Mouse (Mus musculus) ZHBTc4 (cell line): ENCODE results near the gene Gpr142.

Experiments
- DNase-seq: peaks from one replicate; pipeline ENCODE4 v3.0.0-alpha.2; 2011; ENCODE audit warnings: low read depth, low spot score

The Gpr142 gene

DNA sequence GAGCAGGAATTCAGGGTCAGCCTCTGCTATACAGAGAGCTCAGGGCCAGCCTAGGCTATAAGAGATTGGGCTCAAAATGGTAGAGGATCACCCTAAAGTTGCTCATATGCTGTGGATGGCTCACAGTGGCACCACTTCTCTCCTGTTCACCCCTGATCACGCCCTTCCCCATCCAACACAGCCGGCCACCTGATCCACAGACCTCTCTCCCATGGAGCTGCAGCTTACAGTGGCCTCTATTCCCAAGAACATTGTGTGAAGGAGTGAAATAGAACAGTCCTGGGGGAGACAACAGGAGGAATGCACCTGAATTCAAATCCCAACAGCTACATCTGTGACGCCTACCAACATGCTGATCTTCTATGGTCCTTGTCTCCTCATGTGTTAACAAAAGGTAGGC lies at the start of gene Gpr142:
TSS of gene Gpr142 (plus strand) at position 301 of the 400 bp plus-strand sequence.
- DNase-seq: no peak

DNA sequence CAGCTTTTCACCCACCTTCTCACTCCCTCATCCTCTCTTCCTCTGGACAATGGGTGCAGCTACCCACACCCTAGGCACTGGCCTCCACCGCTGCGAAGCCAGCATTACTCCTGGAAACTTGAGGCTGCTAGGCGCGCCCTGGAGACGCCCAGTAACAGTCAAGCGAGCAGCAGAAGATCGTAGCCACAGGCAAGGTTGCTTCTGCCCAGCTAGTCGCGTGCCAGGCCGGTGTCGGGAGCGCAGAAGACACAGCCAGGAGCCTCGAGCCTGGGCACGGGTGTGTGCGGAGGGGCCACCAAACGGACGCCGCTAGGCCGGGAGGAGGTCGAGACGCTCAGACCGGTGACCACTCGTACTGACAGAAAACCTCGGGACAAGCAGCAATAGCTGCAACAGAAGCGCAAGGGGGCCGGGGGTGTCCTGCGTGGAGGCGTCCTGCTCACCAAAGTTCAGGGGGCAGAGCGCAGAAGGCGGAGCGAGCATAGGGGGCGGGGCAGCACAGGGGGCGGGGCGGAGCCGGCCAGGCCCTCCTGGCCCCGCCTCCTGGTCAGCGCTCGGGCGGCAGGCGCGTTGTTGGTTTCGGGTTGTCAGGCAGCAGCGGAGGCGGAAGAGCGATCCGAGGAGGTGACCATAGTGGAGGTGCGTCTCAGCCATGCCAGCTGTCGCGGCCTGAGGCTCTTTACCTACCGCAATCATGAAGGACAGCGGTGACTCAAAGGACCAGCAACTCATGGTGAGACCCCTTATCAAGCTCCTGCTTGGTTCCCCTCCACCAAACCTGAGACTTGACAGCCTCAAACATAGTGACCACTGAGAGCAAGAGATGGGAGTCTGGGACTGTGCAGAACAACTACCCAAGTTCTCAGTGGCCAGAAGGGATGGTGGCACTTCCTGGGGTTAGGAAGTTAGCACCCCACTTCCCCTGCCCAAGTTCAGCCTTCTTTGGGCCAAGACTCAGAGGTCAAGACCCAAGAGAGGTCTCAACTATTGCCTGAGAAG lies 33.6 kb upstream of the Gpr142 start, which contains the start of gene Kif19a:
TSS of gene Kif19a (plus strand) at position 569 of the 999 bp plus-strand sequence.
- DNase-seq: peak; percentile 54

DNA sequence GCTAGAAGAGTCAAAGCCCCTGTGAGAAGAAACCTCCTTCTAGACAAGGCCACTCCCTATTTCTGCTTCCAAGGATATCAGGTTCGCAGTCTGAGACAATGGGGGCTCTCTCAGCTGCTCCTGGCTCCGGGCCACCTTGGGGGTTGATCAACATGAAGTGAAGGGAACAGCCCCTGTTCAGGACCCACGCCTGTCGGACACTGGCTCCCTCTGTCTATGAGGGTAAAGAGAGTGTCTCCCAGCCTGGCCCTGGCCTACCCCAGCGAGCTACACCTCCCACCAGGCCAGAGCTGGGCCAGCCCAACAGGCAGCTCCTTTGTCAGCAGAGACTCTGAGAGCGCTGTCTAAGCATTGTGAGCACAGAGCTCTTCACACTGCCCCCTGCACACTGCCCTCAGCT lies 28.8 kb upstream of the Gpr142 start:
- DNase-seq: no peak

DNA sequence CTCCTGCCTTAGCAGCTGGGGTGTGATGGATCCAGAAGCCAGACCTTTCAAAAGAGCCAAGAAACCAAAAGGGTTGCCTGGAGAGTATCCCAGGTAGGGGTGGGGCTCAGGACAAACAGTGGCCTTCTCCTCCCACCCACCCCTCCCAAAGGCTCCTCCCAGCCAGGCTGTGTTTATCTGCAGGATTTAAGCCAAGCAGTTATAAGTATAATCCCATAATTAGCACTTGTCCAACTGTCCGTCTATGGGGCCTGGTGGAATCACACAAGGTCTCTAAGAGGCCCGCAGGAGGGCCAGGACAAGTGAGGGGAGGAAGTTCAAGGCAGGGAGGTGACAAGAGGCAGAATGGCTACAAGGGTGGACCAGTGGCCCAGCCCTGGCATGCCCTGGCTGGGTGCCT lies 26.8 kb upstream of the Gpr142 start:
- no peak for DNase-seq

DNA sequence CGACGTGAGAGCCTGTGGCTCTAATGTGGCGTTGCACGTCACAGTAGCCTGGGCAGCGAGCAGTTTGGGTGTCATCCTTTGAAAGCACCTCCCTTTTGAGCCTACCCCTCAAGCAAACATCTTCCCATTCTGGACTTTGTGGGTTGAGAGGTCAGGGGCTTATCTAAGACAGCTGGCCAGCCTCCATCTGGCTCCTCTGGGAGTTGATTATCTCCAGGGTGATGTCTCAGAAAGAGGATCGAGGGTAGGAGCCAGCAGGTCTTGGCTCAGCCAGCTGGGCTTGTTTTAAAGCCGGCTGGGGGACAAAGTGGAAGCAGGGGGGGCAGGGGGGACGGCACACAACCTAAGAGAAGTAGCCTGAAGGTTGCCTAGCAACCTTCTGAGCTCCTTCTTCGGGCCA lies 18.6 kb upstream of the Gpr142 start:
- DNase-seq: no peak

DNA sequence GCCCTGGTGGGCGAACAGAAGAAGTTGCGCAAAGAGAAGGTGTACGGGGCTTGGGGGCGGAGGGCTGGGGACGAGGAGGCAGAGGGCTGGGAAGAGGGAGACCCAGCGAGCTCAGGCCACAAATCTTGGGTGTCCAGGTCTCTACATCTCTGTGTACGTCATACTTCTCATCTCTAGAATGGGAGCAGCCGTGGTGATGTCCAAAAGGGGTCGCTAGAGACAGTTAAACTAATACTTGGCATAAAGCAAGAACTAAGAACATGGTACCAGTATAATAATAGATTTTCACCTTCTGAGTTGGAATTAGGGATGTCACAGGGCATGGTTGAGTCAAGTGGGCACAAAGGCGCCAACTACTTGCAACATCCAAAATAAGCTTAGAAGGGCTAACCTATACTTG lies 12.8 kb upstream of the Gpr142 start:
- DNase-seq: peak; percentile 62

DNA sequence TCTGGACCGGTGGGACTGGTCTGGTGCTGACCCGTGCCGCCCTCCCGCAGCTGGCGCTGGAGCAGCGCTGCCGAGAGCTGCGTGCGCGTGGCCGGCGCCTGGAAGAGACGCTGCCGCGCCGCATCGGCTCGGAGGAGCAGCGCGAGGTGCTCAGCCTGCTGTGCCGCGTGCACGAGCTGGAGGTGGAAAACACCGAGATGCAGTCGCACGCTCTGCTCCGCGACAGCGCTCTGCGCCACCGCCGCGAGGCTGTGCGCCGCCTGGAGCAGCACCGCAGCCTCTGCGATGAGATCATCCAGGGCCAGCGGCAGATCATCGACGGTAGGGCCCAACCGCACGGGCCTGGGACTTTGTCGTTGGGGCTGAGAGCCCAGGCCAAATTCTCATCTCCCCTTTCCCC lies 12.4 kb upstream of the Gpr142 start:
- DNase-seq: peak; percentile 73

DNA sequence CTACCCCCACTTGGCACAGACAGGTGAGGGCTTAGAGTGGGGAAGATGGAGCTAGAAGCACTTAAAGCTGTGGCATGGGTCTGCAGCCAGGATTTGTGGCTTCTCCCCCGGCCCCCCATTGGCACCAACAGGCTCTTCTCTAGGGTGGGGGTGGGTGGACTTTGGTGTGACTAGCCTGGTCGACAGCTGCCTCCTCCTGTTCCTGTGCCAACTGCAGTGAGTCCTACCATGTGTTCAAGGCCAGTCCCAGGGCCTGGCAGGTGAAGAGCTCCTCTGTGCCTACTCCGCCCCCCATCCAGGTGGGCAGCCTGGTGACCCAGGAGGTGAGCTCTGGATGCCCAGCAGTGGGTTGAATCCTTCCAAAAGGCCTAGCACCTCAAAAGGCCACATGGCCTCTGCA lies 11.1 kb upstream of the Gpr142 start:
- DNase-seq: no peak

DNA sequence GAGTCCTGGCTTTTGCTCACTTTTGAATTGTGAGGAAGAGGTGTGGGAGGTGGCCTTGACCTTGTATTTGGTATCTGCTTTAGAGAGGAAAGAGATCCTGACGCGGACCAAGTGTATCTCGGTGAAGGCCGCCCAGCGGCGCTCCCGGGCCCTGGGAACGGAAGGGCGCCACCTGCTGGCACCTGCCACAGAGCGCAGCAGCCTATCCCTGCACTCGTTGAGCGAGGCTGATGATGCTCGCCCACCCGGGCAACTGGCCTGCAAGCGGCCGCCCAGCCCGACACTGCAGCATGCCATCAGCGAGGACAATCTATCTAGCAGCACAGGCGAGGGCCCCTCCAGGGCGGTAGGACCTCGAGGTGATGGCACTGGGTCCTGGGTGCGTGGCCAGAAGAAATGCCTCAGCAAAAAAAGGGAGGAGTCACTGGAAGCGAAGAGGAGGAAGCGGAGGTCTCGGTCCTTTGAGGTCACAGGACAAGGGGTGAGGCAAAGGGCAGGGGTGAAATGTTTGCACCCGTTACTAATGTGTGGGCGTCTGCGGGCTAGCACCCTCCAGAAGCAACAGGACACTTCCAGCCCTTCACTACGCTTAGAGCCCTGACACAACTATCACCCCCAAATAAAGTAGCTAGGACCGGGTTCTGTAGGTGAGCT lies 9.5 kb upstream of the Gpr142 start:
- peak; percentile 89 for DNase-seq

DNA sequence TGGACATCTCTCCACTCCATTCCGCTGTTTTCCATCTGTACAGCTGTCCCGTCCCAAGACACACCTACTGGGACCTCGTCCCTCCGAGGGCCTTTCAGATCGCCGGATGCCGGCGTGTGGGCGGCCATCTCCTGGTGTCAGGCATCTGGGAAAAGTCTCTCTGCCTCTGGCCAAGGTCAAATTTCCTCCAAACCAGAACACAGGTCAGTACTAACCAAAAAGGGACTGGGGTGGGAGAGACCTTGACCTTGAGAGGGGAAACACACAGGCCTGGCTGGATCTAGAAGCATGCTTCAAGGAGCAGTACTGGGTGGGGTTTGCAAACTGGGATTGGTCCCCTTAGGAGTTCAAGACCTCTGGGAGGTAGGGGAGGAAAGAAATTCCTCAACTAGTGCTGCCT lies 9.0 kb upstream of the Gpr142 start:
- DNase-seq: peak; percentile 70

DNA sequence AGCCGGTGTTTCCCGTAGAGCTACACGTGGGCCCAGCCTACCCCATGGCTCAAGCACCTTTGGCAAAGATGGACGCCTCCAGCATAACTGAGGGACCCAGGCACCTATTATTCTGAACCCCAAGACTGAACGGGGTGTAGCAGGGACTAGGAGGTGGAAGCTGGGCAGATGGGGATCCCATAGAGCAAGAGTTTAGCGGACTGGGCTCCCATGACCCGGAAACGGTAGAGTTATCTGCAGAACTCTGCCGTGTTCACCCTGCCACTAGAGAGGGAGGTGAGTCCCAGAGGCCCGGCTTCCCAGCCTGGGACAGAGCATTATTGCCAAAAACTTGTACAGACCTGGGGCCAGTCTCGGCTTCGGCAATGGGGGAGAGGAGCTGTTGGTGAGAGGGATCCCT lies 8.6 kb upstream of the Gpr142 start:
- peak; percentile 37 for DNase-seq

DNA sequence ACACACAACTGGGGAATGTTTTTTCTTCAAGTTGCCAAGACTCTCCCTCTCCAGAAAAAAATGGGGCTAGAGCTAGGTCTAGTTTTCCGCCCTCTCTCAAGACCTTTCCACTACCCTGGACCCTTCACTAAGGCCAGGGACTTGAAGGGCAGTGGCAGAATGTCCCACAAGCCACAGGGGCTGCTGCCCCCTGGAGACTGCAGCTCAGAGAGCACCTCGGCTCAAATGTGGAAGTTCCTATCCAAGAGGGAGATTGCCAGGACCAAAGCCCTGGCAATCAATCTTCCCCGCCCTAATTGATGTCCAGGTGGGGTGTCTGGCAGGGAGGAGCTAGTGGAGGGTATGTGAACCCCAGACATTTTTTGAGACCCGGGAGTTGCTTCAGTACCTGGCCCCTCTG lies 7.9 kb upstream of the Gpr142 start:
- DNase-seq: no peak

DNA sequence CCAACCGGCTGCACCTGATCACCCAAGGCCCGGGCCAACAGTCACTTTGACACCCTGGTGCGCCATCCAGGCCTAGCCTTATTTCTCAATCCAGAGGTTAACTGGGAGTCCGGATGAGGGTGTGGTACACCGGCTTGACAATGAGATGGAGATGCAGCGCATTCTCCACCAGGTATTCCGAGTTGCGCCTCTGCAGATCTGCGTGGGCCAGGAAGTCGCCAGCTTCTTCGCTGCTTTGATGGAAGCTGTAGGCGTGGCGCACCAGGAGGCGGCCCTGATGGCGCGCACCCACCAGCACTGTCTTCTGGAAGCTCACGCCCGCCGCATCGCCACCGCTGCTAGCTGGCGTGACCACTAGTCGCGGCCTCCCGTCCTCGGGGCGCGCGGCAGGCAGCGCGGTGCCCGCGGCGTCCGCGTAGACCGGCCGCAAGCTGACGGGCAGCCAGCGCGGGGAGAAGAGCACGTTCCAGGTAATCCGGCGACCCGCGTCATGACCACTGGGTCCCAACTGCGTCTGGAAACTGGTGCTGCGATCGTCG lies 7.3 kb upstream of the Gpr142 start:
- peak; percentile 80 for DNase-seq

DNA sequence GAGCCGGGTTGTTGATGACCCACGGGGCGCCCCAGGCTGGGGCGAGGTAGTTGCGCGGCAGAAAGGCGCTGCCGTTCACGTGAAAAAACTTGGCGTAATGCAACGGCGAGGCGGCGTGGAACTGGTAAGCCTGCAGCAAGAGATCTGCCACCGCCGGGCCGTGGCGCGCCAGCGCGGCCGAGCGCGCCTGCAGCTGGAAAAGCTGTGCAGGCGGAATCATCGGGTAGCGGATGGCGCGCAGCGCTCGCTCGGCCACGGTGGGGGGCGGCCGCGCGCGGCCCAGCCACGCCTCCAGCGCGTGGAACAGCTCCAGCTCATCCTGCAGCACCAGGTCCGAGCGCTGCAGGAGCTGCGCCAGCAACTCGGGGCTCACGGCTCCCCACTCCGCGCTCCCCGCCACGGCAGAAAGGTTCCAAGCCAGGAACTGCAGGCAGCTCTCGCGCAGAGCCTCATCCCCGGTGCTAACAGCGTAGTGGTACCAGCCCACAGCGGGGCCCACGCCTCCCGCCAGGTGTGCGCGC lies 6.8 kb upstream of the Gpr142 start:
- peak; percentile 67 for DNase-seq

DNA sequence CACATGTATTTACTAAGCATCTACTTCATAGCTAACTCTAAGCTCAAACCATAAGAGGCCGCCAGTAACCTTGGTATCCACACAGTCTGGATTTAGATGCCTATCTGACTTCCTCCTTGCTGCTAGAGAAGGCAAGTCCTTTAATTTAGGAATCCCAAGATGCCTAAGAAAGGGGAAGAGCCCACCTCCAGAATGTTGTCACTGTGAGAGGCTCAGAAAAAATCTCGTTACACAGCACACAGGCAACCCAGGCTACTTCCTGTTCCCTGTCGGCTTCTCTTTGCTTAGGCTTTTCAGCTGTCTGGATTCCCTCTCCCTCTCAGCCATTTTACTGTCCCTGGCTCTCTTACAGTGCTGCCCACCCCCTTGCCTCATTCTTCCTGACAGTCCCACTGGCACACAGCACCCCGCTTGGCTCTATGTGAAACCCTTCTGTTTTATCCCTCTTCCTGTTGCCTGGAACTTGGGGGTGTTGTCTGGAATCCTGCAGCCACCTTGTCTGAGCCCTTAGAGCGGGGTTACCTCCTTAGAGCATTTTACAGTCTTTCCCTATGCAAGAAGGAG lies 5.7 kb upstream of the Gpr142 start:
- no peak for DNase-seq

DNA sequence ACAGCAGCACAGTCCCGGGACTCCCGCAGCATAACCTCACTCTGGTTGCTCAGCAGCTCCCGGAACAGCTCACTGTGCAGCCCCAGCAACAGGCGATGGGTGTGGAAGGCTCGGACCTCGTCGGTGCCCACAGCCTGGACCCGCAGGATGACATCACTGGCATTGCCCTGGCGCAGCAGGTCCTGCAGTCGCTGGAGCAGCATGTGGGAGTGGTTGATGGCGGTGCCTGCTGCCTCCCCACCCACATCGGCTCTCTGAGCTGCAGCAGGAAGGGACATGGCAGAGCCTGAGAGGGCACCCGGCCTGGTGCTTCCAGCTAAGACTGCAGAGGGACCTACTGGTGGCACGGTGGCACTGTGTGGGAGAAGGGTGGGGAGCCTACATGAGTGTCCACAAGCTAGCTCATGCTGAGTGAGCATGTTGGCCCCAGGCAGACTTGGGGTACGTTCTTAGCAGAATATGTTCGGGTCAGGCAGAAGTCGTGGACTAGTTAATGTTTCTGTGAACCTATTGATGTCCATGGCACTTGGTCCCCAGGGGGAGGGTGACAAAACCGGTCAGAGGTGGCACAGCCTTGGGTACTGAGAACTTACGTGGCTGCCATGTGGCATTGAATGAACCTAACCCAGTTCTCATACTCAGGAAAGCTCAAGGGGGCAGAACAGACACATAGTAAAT lies 4.7 kb upstream of the Gpr142 start:
- DNase-seq: no peak

DNA sequence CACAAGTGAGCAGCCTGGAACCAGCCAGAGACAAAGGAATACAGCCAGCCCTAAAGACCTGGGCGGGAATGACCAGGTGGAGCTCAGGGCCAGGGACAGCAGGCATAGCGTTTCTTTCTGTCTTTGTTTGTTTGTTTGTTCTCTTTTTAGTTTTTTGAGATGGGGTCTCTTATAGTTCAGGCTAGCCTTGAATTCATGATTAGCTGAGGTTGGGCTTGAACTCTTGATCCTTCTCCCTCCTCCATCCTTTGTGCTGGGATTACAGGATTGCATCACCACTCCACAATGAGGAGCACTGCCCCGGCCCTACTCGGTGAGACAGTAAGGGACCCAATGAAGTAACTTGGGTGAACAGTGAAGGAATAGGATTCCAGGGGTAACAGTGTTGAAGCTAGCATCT lies 4.0 kb upstream of the Gpr142 start:
- DNase-seq: no peak

DNA sequence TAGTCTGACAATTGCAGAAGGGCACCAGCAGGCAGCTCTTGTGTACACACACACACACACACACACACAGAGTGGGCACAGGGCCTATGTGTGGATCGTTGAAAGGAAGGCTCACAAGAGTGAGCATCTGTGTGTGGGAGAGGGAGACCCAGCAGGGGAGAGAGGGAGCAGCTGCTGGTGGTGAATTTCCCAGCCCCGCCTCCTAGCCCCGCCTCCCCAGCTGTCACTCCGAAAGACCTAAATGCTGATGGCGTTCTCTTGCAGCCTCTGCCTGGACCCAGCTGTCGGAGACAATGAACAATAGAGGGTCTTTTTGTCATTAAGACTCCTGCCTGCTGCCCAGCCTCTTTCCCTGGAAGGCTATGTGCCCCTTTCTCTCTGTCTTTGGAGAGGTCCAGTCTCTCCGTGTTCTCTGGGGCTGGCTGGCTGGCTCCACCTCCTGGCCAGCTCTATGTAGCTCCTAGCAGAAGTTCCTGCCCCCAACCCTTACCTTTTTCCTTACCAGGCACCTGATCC lies 3.4 kb upstream of the Gpr142 start:
- peak; percentile 81 for DNase-seq

DNA sequence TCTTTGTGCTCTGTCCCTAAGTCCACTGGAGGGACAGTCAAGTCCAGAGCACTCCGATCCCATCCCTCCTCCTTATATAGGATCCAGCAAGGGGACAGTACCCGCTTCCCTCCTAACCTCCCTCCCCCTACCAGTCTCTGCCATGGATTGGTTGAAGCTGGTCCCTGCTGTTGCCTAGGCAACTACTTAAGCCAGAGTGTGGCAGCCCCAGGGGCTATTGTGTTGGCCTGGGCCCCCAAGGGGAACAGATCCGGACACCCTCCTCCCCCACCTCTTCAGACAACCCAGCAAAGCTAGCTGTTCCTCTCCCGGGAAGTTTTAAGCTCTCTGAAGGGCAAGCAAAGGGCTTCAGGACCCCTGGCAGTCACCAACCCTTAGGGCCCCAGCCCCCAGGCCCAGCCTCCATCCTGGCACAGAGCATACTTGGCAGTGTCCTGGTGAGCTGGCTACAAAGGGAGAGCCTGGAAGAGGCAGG lies 2.8 kb upstream of the Gpr142 start, which contains the start of gene Btbd17:
TSS of gene Btbd17 (minus strand) at position 98 of the 475 bp plus-strand sequence.
- no peak for DNase-seq

DNA sequence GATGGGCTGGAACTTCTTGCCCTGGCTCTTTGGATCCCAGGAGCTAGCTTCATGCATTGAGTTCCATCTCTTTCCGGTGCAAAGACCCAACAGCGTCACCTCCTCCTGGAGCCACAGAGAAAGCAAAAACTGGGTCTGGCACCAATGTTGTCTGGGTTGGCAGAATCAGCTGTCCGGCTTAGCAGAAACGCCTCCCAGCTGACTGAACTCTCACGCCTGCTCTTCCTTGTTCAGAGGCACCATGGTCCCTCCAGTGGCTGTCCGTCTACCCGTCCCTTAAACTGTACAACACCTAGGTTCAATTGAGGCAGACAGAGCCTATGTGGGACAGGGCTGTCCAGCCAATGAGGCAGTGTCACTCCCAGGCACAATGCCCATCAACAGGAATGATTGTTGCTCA lies 1.5 kb upstream of the Gpr142 start:
- no peak for DNase-seq

DNA sequence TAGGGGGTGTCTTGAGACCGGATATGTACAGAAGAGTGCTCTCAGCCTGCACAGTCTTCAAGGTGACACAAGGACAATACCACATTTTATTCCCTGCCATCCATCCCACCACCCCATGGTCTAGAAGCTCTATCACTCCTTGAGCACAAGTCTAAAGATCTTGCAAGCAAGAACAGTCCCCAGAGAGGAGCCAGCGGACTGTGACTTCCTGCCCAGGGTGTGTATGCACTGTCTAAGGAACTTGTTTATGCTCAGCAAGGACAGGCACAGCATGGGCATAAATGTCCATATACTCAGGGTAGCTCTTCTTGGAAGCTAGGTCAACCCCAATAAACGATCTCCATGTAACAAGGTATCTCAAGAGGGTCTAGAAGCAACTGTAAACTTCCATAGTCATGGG lies 743 bp upstream of the Gpr142 start:
- DNase-seq: no peak
